Mouse (Mus musculus) hindbrain, embryonic 15.5 days (tissue): ENCODE data around the gene Chrdl2. TPM values are rescaled to one million over a fixed set of nuclear protein-coding genes. Genes with fewer than 3 reads are reported as not detected.

ENCODE experiments used
- ATAC-seq: fragments of 200-750 bp; cut with Nextera tagmentation; 2 replicates; pipeline ENCODE4 v1.8.0; 2017; ENCODE audit warnings: low read depth, moderate number of reproducible peaks, moderate TSS enrichment; ENCODE audit not compliant: low FRiP score
- H3K27ac ChIP-seq: fragments of 300-500 bp; sonication (generic); replicated peaks from 2 replicates; pipeline ENCODE4 v1.5.1; 2015; ENCODE audit warnings: mild to moderate bottlenecking, inconsistent platforms
- H3K27me3 ChIP-seq: fragments of 300-500 bp; sonication (generic); 2 replicates; pipeline ENCODE4 v1.6.1; 2015; ENCODE audit warnings: control low read depth, inconsistent platforms
- H3K36me3 ChIP-seq: fragments of 300-500 bp; sonication (generic); 2 replicates; pipeline ENCODE4 v1.6.1; 2015; ENCODE audit warnings: control low read depth, inconsistent platforms
- H3K4me1 ChIP-seq: fragments of 300-500 bp; sonication (generic); replicated peaks from 2 replicates; pipeline ENCODE4 v1.6.1; 2015; ENCODE audit warnings: control low read depth, inconsistent platforms
- H3K4me2 ChIP-seq: fragments of 300-500 bp; sonication (generic); 2 replicates; pipeline ENCODE4 v1.6.1; 2015; ENCODE audit warnings: moderate library complexity, mild to moderate bottlenecking, inconsistent platforms
- H3K4me3 ChIP-seq: fragments of 300-500 bp; sonication (generic); 2 replicates; pipeline ENCODE4 v1.5.1; 2015; ENCODE audit warnings: mild to moderate bottlenecking, inconsistent platforms
- H3K9ac ChIP-seq: fragments of 300-500 bp; sonication (generic); 2 replicates; pipeline ENCODE4 v1.6.1; 2015; ENCODE audit warnings: inconsistent platforms
- H3K9me3 ChIP-seq: fragments of 300-500 bp; sonication (generic); 2 replicates; pipeline ENCODE4 v1.6.1; 2016; ENCODE audit warnings: control low read depth, inconsistent platforms
- WGBS: fragments of 180-500 bp; shearing (Covaris S2); methylation state at CpG from one replicate; pipeline ENCODE4 v1.1.7; 2015; 5-methylcytosine and 5-hydroxymethylcytosine counted together
- polyA plus RNA-seq: library from polyadenylated mRNA; unstranded; fragments of >200 nt; fragmentation: Nextera tagmentation; extraction: Ambion mirVana; gene quantifications from 2 replicates; pipeline ENCODE4 v1.2.1, GENCODE M21; 2015

Chrdl2 gene
- polyA plus RNA-seq, 1 experiment from 2014 or later, result 1.3 TPM

DNA sequence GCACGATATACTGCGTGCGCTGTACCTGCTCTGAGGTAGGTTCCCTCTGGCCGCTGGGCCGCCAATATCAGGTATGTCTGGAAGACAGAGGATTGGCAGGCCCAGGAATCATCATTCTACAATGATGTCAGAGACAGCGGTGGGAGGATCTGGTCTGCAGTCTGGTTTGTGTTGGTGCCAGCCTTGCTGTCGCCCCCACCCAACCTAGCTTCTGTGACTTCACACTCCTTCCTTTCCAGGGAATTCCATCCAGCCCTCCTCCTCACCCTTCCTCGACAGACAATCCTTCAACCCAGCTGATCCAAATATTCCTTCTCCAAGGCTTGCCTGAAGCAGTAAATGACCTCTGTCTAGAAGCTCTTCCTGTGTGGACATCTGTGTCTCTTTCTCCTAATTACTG lies 11.1 kb downstream of the Chrdl2 start:
- Histone ChIP-seq H3K36me3 (no peaks in the 10 kb centered on the region), H3K9ac (no peak overlapping the region), H3K4me2 (no peak overlapping the region), H3K27me3 (no peaks in the 10 kb centered on the region), H3K4me1 (peaks cover 8% of the 10 kb centered on the region), H3K9me3 (no peaks in the 10 kb centered on the region), H3K27ac (no peak overlapping the region), H3K4me3 (no peak overlapping the region)
- ATAC-seq, result no peak
- WGBS, result 96% methylated on average over 8 of the region's 8 CpGs

DNA sequence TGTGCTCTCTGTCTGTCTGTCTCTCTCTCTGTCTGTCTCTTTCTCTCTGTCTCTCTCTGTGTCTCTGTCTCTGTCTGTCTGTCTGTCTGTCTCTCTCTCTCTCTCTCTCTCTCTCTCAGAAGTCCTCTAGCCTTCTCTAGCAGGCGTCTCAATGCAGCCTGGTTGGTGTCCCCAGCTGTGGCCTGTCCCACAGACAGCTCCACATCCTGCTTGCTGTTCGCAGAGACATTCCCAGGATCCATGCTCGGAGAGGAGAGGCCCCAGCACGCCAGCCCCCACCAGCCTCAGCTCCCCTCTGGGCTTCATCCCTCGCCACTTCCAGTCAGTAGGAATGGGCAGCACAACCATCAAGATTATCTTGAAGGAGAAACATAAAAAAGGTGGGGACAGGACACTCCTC lies 21.4 kb downstream of the Chrdl2 start:
- H3K9me3 ChIP-seq, result no peaks in the 10 kb centered on the region
- no peak overlapping the region for H3K9ac ChIP-seq
- no peaks in the 10 kb centered on the region for H3K27me3 ChIP-seq
- no peaks in the 10 kb centered on the region for H3K36me3 ChIP-seq
- no peak overlapping the region for H3K27ac ChIP-seq
- H3K4me3 ChIP-seq, result no peak overlapping the region
- 70% methylated on average over 5 of the region's 5 CpGs for WGBS
- no peak for ATAC-seq
- no peaks in the 10 kb centered on the region for H3K4me1 ChIP-seq
- no peak overlapping the region for H3K4me2 ChIP-seq

DNA sequence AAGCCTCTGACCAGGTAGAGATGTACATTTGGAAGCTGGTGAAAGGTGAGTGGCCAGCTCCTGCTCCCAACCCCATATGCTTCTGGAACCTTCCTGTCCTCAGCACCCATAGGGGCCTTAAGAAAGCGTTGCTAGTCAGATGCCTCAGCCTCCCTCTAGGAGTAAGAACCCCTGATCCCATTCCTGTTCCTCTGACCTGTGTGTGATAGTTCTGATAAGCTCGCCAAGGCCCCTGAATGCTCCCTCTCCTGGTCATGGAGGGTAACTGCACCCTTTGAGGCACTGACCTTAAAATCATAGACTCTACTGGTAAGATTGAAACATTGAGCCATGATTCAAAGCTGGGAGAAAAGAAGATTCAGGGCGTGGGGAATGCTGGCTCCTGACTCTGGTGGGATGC lies 23.3 kb downstream of the Chrdl2 start:
- no peak for ATAC-seq
- 33% methylated on average over 3 of the region's 3 CpGs for WGBS

DNA sequence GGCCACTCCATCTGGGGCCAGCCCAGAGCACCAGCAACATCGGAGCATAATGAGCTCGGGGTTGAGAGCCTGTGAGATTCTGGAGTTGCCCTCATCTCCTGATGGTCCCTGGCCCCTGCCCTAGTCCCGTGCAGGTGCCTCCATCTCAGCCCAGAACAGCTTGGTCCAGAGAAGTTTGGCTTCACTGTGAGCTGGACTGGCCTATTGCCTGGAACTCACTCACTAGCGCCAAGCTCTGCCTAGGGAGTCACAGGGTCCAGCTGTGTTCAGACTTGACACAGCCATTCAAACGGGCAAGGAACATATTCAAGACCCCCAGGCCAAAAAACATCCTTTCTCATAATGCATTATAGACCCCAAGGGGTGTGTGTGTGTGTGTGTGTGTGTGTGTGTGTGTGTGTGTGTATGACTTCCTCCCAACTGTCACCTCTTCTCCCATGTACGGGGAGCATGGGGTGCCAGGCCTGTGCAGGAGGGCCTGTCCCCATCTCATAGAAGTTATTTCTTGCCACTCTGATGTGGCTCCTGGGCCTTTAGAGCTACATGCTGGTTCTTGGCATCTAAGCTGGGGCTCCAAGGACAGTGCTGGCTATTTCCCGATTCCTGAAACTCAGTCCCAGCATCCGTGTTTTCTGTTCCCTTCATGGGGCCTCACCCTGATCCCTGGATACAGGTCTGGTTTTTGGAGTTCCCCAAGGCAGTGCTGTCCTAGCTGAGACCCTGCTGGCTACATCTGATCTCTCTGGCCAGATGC lies 25.2 kb downstream of the Chrdl2 start:
- Histone ChIP-seq H3K4me1 (0 out of 2 replicates have a peak, but pooled peaks cover 4% of the 10 kb centered on the region), H3K4me2 (no peak overlapping the region), H3K27me3 (no peaks in the 10 kb centered on the region), H3K27ac (no peak overlapping the region), H3K36me3 (no peaks in the 10 kb centered on the region), H3K9ac (no peak overlapping the region), H3K9me3 (no peaks in the 10 kb centered on the region), H3K4me3 (no peak overlapping the region)
- 0 out of 2 replicates have a peak, but pooled peaks have one; percentile 6 for ATAC-seq
- WGBS, result 78% methylated on average over 8 of the region's 8 CpGs

More for the DNA sequence above, 23.3 kb downstream of the Chrdl2 start:
- Histone ChIP-seq H3K9ac (no peak overlapping the region), H3K9me3 (no peaks in the 10 kb centered on the region), H3K4me2 (no peak overlapping the region), H3K27ac (no peak overlapping the region), H3K4me1 (no peaks in the 10 kb centered on the region), H3K27me3 (no peaks in the 10 kb centered on the region), H3K36me3 (no peaks in the 10 kb centered on the region), H3K4me3 (no peak overlapping the region)

DNA sequence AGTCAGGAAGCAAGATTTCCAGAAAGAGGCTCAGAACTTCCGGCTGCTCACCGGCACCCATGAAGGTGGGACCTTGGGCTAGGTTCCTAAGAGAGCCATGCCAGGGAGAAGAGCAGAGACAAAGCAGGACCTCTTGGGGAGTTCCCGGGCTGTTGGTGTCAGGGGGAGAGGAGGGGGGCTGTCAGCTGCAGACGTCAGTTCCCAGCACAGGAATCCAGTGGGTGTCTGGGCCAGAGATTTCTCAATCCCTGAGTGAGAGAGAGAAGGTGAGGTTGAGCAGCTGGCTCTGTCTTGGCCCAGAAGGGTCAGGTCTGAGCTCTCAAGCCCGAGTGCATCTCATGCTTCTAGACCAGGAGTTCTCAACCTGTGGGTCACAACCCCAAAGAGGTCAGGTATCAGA lies 27.7 kb downstream of the Chrdl2 start:
- Histone ChIP-seq H3K9ac (no peak overlapping the region), H3K4me2 (no peak overlapping the region), H3K27me3 (no peaks in the 10 kb centered on the region), H3K4me1 (0 out of 2 replicates have a peak, but pooled peaks cover 4% of the 10 kb centered on the region), H3K9me3 (no peaks in the 10 kb centered on the region), H3K36me3 (no peaks in the 10 kb centered on the region), H3K4me3 (no peak overlapping the region), H3K27ac (no peak overlapping the region)
- WGBS, result 72% methylated on average over 5 of the region's 5 CpGs
- no peak for ATAC-seq

DNA sequence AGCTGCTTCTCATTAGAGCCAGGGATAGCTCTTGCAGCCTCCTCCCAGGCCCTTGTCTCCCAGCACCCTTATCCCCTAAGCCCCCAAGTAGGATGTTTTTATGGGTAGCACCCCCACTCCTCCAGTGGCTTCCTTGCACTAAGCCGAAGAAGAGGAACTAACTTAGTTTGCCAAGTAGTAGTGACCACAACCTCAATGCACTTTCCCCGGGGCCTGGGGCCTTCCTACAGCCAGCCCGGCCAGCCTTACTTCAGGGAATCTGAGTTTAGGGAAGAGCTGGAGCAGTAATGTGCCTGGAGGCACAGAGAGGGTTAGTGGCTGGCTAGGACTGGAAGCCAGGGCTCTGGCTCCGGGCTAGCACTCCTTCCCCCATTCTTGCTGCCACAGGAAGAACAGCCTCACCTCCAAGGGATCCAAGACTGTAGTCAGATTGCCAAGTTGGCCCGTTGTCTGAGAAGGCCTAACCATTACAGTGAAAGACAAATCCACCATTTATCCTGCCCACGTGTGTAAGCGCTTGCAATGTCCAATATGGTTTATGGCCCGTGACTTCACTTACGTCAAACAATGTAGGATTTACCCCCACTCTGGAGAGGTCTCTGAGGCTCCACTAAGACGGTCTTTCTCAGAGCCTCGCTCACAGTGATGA lies 29.0 kb downstream of the Chrdl2 start:
- Histone ChIP-seq H3K27ac (no peak overlapping the region), H3K27me3 (no peaks in the 10 kb centered on the region), H3K4me2 (no peak overlapping the region), H3K4me1 (0 out of 2 replicates have a peak, but pooled peaks cover 4% of the 10 kb centered on the region), H3K4me3 (no peak overlapping the region), H3K9ac (no peak overlapping the region), H3K36me3 (no peaks in the 10 kb centered on the region), H3K9me3 (no peaks in the 10 kb centered on the region)
- 72% methylated on average over 11 of the region's 11 CpGs for WGBS
- no peak for ATAC-seq

DNA sequence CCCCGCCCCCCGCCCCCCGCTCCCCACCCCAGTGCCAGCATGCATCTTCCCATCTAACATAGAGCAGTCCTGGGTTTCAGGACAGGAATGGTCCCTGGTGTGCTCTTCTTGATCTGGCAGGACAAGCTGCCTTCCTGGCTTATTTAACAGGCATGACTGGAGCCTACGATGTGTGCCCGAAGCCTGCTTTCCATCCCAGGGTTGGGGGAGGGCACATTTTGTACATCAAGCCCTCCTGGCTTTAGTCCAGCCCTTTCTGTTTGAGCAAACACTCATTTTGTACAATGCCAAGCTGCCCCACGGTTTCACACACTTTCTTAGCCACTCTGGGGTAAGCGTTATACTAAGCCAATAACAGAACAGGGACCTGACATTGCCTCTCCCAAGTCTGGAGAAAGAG lies 30.1 kb downstream of the Chrdl2 start:
- Histone ChIP-seq H3K9ac (no peak overlapping the region), H3K9me3 (no peaks in the 10 kb centered on the region), H3K27me3 (no peaks in the 10 kb centered on the region), H3K4me2 (no peak overlapping the region), H3K4me3 (no peak overlapping the region), H3K4me1 (0 out of 2 replicates have a peak, but pooled peaks cover 4% of the 10 kb centered on the region), H3K27ac (peak overlapping the region; percentile 43; the same call in 1 of the 2 replicates), H3K36me3 (no peaks in the 10 kb centered on the region)
- WGBS, result 57% methylated on average over 7 of the region's 7 CpGs
- ATAC-seq, result peak; percentile 44

DNA sequence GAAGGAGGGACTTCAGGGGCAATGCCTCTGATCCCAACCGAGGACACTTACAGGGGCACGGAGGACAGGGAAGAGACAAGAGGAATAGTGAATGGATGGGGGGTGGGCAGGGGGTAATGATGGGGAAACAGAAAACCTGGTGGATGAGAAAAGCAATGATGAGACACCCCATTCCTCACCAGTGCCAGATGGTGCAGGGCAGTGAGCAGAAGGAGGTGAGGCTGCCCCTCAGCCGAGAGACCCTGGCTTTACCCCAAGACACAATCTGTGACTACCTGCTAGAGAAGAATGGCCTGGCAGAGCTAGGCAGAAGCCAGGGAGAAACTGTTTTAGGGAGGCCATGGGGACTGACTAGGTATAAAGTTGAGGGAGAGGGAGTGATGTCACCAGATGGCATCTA lies 30.5 kb downstream of the Chrdl2 start:
- no peaks in the 10 kb centered on the region for H3K36me3 ChIP-seq
- H3K27ac ChIP-seq, result peak overlapping the region; percentile 43; the same call in 1 of the 2 replicates
- no peaks in the 10 kb centered on the region for H3K9me3 ChIP-seq
- WGBS, result 58% methylated on average over 3 of the region's 3 CpGs
- H3K27me3 ChIP-seq, result no peaks in the 10 kb centered on the region
- ATAC-seq, result peak; percentile 58
- no peak overlapping the region for H3K4me3 ChIP-seq
- H3K9ac ChIP-seq, result no peak overlapping the region
- H3K4me2 ChIP-seq, result no peak overlapping the region
- H3K4me1 ChIP-seq, result 0 out of 2 replicates have a peak, but pooled peaks cover 4% of the 10 kb centered on the region

DNA sequence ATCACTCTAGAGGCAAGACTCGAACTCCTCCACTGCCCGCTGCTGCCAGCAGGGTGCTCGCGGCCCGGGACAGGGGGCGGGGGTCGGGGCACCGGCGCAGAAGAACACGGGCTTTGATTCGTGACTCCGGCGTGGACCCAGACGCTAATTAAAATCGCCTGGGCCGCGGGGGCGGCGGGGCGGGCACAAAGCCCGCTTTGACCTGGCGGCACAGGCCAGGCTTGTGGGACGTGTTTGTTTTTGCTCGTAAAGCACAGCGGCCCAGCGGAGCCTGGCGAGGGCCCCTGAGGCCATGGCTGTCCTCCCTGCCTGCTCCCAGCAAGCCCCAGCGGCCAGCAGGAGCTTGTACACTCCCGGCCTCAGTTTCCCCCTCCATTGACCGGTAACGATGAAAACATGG lies 36.1 kb downstream of the Chrdl2 start:
- no peak overlapping the region for H3K4me3 ChIP-seq
- H3K4me2 ChIP-seq, result no peak overlapping the region
- WGBS, result 14% methylated on average over 31 of the region's 31 CpGs
- H3K27ac ChIP-seq, result no peak overlapping the region
- H3K4me1 ChIP-seq, result 0 out of 2 replicates have a peak, but pooled peaks cover 4% of the 10 kb centered on the region
- H3K27me3 ChIP-seq, result no peaks in the 10 kb centered on the region
- no peak for ATAC-seq
- no peak overlapping the region for H3K9ac ChIP-seq
- H3K36me3 ChIP-seq, result no peaks in the 10 kb centered on the region
- H3K9me3 ChIP-seq, result no peaks in the 10 kb centered on the region

DNA sequence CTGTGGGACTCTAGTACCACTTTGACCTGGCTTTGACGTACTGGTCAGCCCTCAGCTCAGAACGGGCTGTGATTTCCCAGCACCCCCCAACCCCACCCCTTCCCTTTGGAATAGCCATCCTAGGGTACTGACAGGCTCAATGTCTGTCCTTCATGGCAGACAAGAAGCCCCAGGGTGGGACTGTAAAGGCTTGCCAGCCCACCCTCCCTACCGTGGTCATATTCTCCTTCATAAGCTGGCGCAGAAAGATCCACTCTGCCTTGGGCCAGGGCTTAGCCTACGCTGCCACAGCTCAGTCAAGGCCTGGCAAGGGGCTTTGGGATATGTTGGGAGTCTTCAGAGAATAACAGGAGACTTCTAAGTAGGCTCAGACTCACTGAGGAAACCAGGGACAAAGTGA lies 37.1 kb downstream of the Chrdl2 start:
- no peak for ATAC-seq
- no peaks in the 10 kb centered on the region for H3K27me3 ChIP-seq
- H3K4me1 ChIP-seq, result 0 out of 2 replicates have a peak, but pooled peaks cover 4% of the 10 kb centered on the region
- no peak overlapping the region for H3K27ac ChIP-seq
- no peaks in the 10 kb centered on the region for H3K36me3 ChIP-seq
- no peak overlapping the region for H3K9ac ChIP-seq
- H3K4me3 ChIP-seq, result no peak overlapping the region
- 90% methylated on average over 5 of the region's 5 CpGs for WGBS
- H3K9me3 ChIP-seq, result no peaks in the 10 kb centered on the region
- no peak overlapping the region for H3K4me2 ChIP-seq

DNA sequence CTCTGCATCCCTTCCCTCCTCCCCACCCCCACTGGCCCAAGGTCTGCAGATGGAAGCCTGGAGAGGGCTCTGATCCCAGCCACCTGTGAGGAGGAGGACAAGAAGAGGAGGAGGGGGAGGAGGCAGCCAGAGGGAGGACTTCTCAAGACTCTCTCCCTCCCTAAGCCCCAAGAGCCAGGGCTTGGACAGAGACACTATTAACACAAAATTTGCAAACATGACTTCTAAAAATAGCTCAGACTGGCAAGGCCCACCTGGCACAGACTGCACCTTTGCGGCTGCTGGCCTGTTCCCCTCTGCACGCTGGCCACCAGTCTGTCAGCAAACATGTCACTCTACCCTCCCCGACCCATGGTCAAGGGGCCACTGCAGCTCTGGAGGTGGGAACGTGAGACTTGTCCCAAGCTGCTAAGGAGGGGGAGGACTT lies 37.6 kb downstream of the Chrdl2 start:
- H3K27me3 ChIP-seq, result no peaks in the 10 kb centered on the region
- 64% methylated on average over 4 of the region's 4 CpGs for WGBS
- H3K9me3 ChIP-seq, result no peaks in the 10 kb centered on the region
- 0 out of 2 replicates have a peak, but pooled peaks cover 4% of the 10 kb centered on the region for H3K4me1 ChIP-seq
- H3K4me2 ChIP-seq, result no peak overlapping the region
- no peaks in the 10 kb centered on the region for H3K36me3 ChIP-seq
- no peak for ATAC-seq
- no peak overlapping the region for H3K9ac ChIP-seq
- H3K27ac ChIP-seq, result no peak overlapping the region
- no peak overlapping the region for H3K4me3 ChIP-seq

DNA sequence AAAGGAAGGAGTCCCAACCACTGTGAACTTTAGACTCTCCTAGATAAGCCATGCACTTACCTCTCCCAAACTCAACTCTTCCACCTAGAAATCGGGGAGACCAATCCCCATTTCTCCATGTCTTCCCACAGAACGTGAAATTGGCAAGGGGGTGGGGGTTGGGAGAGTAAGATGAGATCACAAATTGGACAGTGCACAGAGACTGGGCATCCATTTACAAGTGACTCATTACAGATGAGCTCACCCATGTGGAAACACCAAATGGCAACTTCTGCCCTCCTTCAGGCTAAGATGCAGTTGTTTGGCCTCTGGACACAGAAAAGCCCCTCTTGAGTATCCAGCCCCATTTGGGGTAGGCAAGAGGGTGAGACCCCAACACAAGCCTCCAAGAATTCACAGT lies 40.5 kb downstream of the Chrdl2 start:
- 68% methylated on average over 2 of the region's 2 CpGs for WGBS
- Histone ChIP-seq H3K9ac (no peak overlapping the region), H3K27me3 (no peaks in the 10 kb centered on the region), H3K4me1 (0 out of 2 replicates have a peak, but pooled peaks cover 4% of the 10 kb centered on the region), H3K9me3 (no peaks in the 10 kb centered on the region), H3K36me3 (no peaks in the 10 kb centered on the region), H3K4me2 (no peak overlapping the region), H3K4me3 (no peak overlapping the region), H3K27ac (no peak overlapping the region)
- ATAC-seq, result no peak
